Mouse (Mus musculus): Measurements from ENCODE around the gene Cav3. TPM values are rescaled to one million over a fixed set of nuclear protein-coding genes. Genes with fewer than 3 reads are reported as not detected.

Cav3 gene
- polyA plus RNA-seq, 1 experiment, result 3.0 TPM

DNA sequence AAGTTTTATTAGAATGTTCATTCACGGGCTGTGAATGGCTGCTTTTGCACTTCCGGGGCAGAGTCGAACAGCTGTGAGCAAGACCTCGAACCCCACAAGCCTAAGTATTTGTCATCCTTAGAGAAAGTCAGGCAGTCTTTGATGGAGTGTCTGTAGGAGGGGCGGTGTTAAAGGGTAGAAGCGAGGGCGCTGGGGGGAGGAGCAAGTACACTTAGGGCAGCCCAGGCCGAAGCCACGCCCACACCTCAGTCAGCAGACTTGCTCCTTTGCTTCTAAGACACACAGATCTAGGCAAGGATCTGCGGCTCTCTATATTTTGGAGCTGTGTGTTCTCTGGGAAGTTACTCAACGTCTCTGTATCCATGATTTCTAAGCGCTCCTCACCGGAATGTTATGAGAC lies 20.6 kb downstream of the Cav3 start:
- Histone ChIP-seq H3K27me3 (ENCODE audit: control insufficient read depth, insufficient read depth, insufficient read length) (no peaks in the 10 kb centered on the region), H3K4me3 (ENCODE audit: insufficient read depth, poor library complexity, severe bottlenecking) (no peak overlapping the region), H3ac (ENCODE audit: control insufficient read depth, insufficient read length, low read depth) (no peak overlapping the region), H3K79me2 (ENCODE audit: control insufficient read depth, insufficient read depth) (no peaks in the 10 kb centered on the region), H3K79me3 (ENCODE audit: low read depth) (no peaks in the 10 kb centered on the region), H3K36me3 (ENCODE audit: control insufficient read depth, insufficient read depth) (no peaks in the 10 kb centered on the region)
- TF ChIP-seq CTCF (IDR thresholded peaks at IDR 0.05; ENCODE audit: control insufficient read depth, insufficient read depth, insufficient read length) (no peak), CEBPB (IDR thresholded peaks at IDR 0.05; ENCODE audit: low read depth) (no peak), MYOD1 (IDR thresholded peaks at IDR 0.05; ENCODE audit: control insufficient read depth, insufficient read length, low read depth) (no peak), MYOG (IDR thresholded peaks at IDR 0.05; ENCODE audit: control insufficient read depth, extremely low read depth, insufficient read length) (no peak), MAX (IDR thresholded peaks at IDR 0.05) (no peak), FOSL1 (IDR thresholded peaks at IDR 0.05; ENCODE audit: insufficient read depth, low read length, poor library complexity, severe bottlenecking) (no peak), USF1 (IDR thresholded peaks at IDR 0.05; ENCODE audit: low read depth) (no peak)

GRCm38 (mm10) chr6:112484316-112484715 lies 25.0 kb downstream of the Cav3 start:
- H3K36me3 ChIP-seq (ENCODE audit: control insufficient read depth, insufficient read depth), result no peaks in the 10 kb centered on the region
- H3K79me3 ChIP-seq (ENCODE audit: low read depth), result no peaks in the 10 kb centered on the region
- TF ChIP-seq CTCF (IDR thresholded peaks at IDR 0.05; ENCODE audit: control insufficient read depth, insufficient read depth, insufficient read length) (peak; percentile 86), MYOD1 (IDR thresholded peaks at IDR 0.05; ENCODE audit: control insufficient read depth, insufficient read length, low read depth) (no peak), FOSL1 (IDR thresholded peaks at IDR 0.05; ENCODE audit: insufficient read depth, low read length, poor library complexity, severe bottlenecking) (no peak), USF1 (IDR thresholded peaks at IDR 0.05; ENCODE audit: low read depth) (no peak)
- H3ac ChIP-seq (ENCODE audit: control insufficient read depth, insufficient read length, low read depth), result no peak overlapping the region
- H3K27me3 ChIP-seq (ENCODE audit: control insufficient read depth, insufficient read depth, insufficient read length), result peaks cover 12% of the 10 kb centered on the region
- no peak overlapping the region for H3K4me3 ChIP-seq (ENCODE audit: insufficient read depth, poor library complexity, severe bottlenecking)
- no peaks in the 10 kb centered on the region for H3K79me2 ChIP-seq (ENCODE audit: control insufficient read depth, insufficient read depth)

DNA sequence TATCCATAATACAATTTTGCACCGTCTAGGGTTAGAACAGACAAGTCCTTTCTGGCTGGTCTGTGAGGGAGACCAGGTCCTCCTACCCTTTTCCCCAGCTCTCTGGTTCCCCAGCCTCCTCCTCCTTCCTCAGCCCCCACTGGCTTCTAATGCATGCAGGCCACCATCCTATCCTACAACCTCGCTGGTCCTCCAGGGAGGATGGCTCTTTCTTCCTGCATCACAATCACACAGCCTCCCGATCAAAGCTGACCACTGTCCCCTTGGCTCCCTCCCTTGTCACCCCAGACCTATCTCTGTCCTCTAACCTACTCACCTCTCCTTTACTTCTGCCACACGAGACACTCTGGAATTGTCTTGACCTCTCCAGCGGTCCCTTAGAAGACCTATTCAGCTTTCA lies 28.7 kb downstream of the Cav3 start:
- Histone ChIP-seq H3K36me3 (ENCODE audit: control insufficient read depth, insufficient read depth) (no peaks in the 10 kb centered on the region), H3K79me2 (ENCODE audit: control insufficient read depth, insufficient read depth) (no peaks in the 10 kb centered on the region), H3K27me3 (ENCODE audit: control insufficient read depth, insufficient read depth, insufficient read length) (peaks cover 22% of the 10 kb centered on the region), H3K79me3 (ENCODE audit: low read depth) (no peaks in the 10 kb centered on the region), H3ac (ENCODE audit: control insufficient read depth, insufficient read length, low read depth) (no peak overlapping the region), H3K4me3 (ENCODE audit: insufficient read depth, poor library complexity, severe bottlenecking) (no peak overlapping the region)
- no peak for TF ChIP-seq CEBPB (IDR thresholded peaks at IDR 0.05; ENCODE audit: low read depth)
- TF ChIP-seq USF1 (IDR thresholded peaks at IDR 0.05; ENCODE audit: low read depth), result no peak
- no peak for TF ChIP-seq MYOG (IDR thresholded peaks at IDR 0.05; ENCODE audit: control insufficient read depth, extremely low read depth, insufficient read length)
- no peak for TF ChIP-seq MAX (IDR thresholded peaks at IDR 0.05)
- TF ChIP-seq FOSL1 (IDR thresholded peaks at IDR 0.05; ENCODE audit: insufficient read depth, low read length, poor library complexity, severe bottlenecking), result no peak
- TF ChIP-seq MYOD1 (IDR thresholded peaks at IDR 0.05; ENCODE audit: control insufficient read depth, insufficient read length, low read depth), result no peak
- TF ChIP-seq CTCF (IDR thresholded peaks at IDR 0.05; ENCODE audit: control insufficient read depth, insufficient read depth, insufficient read length), result no peak

DNA sequence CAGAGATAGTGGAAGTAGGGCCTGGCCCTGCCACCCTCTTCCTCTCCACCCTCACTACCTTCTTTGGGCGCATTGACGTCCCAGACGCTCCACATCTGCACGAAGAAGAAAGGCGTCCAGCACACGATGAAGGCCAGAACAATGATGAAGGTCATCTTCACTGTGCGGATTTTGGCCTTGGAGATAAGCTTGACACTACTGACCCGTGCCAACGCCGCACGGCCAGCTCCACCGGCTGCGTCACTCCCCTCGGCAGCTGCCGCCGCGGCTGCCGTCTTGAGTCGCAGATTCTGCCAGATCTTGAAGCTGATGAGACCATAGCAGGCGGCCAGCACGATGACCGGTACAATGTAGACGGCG lies 29.5 kb downstream of the Cav3 start:
- Histone ChIP-seq H3K4me3 (ENCODE audit: insufficient read depth, poor library complexity, severe bottlenecking) (no peak overlapping the region), H3ac (ENCODE audit: control insufficient read depth, insufficient read length, low read depth) (no peak overlapping the region), H3K36me3 (ENCODE audit: control insufficient read depth, insufficient read depth) (no peaks in the 10 kb centered on the region), H3K79me3 (ENCODE audit: low read depth) (no peaks in the 10 kb centered on the region), H3K27me3 (ENCODE audit: control insufficient read depth, insufficient read depth, insufficient read length) (peaks cover 22% of the 10 kb centered on the region), H3K79me2 (ENCODE audit: control insufficient read depth, insufficient read depth) (no peaks in the 10 kb centered on the region)
- TF ChIP-seq USF1 (IDR thresholded peaks at IDR 0.05; ENCODE audit: low read depth) (no peak), MYOG (IDR thresholded peaks at IDR 0.05; ENCODE audit: control insufficient read depth, extremely low read depth, insufficient read length) (no peak), MYOD1 (IDR thresholded peaks at IDR 0.05; ENCODE audit: control insufficient read depth, insufficient read length, low read depth) (no peak), CTCF (IDR thresholded peaks at IDR 0.05; ENCODE audit: control insufficient read depth, insufficient read depth, insufficient read length) (no peak), CEBPB (IDR thresholded peaks at IDR 0.05; ENCODE audit: low read depth) (no peak), MAX (IDR thresholded peaks at IDR 0.05) (no peak), FOSL1 (IDR thresholded peaks at IDR 0.05; ENCODE audit: insufficient read depth, low read length, poor library complexity, severe bottlenecking) (no peak)

- no peak for TF ChIP-seq USF1 (IDR thresholded peaks at IDR 0.05; ENCODE audit: low read depth)
- no peak for TF ChIP-seq CTCF (IDR thresholded peaks at IDR 0.05; ENCODE audit: control insufficient read depth, insufficient read depth, insufficient read length)
- TF ChIP-seq FOSL1 (IDR thresholded peaks at IDR 0.05; ENCODE audit: insufficient read depth, low read length, poor library complexity, severe bottlenecking), result no peak
- TF ChIP-seq CEBPB (IDR thresholded peaks at IDR 0.05; ENCODE audit: low read depth), result no peak
- TF ChIP-seq MAX (IDR thresholded peaks at IDR 0.05), result no peak
- no peak for TF ChIP-seq MYOG (IDR thresholded peaks at IDR 0.05; ENCODE audit: control insufficient read depth, extremely low read depth, insufficient read length)
- no peak for TF ChIP-seq MYOD1 (IDR thresholded peaks at IDR 0.05; ENCODE audit: control insufficient read depth, insufficient read length, low read depth)
- no peak overlapping the region for H3K4me3 ChIP-seq (ENCODE audit: insufficient read depth, poor library complexity, severe bottlenecking)
- H3K27me3 ChIP-seq (ENCODE audit: control insufficient read depth, insufficient read depth, insufficient read length), result peaks cover 22% of the 10 kb centered on the region
Measured at GRCm38 (mm10) chr6:112489181-112489909, 30.0 kb downstream of the Cav3 start.

More at GRCm38 (mm10) chr6:112489181-112489909, 30.0 kb downstream of the Cav3 start:
- H3K79me2 ChIP-seq (ENCODE audit: control insufficient read depth, insufficient read depth), result no peaks in the 10 kb centered on the region
- no peak overlapping the region for H3ac ChIP-seq (ENCODE audit: control insufficient read depth, insufficient read length, low read depth)
- no peaks in the 10 kb centered on the region for H3K79me3 ChIP-seq (ENCODE audit: low read depth)
- H3K36me3 ChIP-seq (ENCODE audit: control insufficient read depth, insufficient read depth), result no peaks in the 10 kb centered on the region

Measured in C2C12 (cell line).